Mouse (Mus musculus) embryonic facial prominence, embryonic 10.5 days (tissue): ENCODE measurements at regions not wholly inside any gene's neighbourhood (a gene's known extent, or its start where the extent isn't known, plus 50 kb on each side); places are given as distances from the start of the nearest gene placed in this dataset.

Source experiments
- DNase-seq: peaks from one replicate; pipeline ENCODE4 v3.0.0-alpha.2; 2017; ENCODE audit warnings: low spot score
- H3K27ac ChIP-seq: fragments of 300-500 bp; sonication (generic); replicated peaks from 2 replicates; pipeline ENCODE4 v1.5.1; 2016; ENCODE audit warnings: mild to moderate bottlenecking
- H3K27me3 ChIP-seq: fragments of 300-500 bp; sonication (generic); replicated peaks from 2 replicates; pipeline ENCODE4 v1.6.1; 2016; ENCODE audit warnings: low read depth, mild to moderate bottlenecking; ENCODE audit not compliant: poor library complexity, severe bottlenecking
- H3K36me3 ChIP-seq: fragments of 300-500 bp; sonication (generic); replicated peaks from 2 replicates; pipeline ENCODE4 v1.6.1; 2016; ENCODE audit warnings: mild to moderate bottlenecking, moderate library complexity
- H3K4me1 ChIP-seq: fragments of 300-500 bp; sonication (generic); 2 replicates; pipeline ENCODE4 v1.6.1; 2016
- H3K4me3 ChIP-seq: fragments of 300-500 bp; sonication (generic); 2 replicates; pipeline ENCODE4 v1.5.1; 2016; ENCODE audit warnings: mild to moderate bottlenecking, moderate library complexity
- H3K9me3 ChIP-seq: fragments of 300-500 bp; sonication (generic); 2 replicates; pipeline ENCODE4 v1.6.1; 2016; ENCODE audit warnings: mild to moderate bottlenecking
- WGBS: fragments of 180-500 bp; shearing (Covaris S2); methylation state at CpG from one replicate; pipeline ENCODE4 v1.1.7; 2016; 5-methylcytosine and 5-hydroxymethylcytosine counted together

DNA sequence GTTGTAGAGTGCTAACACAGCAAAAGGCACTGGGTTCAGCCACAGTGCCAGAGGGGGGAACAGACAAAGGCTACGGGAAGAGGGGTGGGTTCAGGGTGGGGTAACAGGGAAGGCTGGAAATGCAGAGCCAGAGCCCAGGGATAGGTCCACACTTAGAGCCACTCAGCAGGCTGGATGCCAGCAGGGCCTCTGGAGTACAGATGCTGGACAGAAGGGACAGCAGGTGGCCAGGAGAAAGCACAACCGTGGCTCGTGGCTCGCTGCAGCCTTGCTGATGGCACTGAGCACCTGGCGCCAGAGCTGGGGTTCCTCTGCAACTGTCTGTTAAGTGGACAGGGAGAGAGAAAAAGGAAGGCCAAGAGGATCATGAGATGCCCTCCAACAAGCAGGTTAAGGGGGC is 174.2 kb downstream of the Mroh4 start:
- no peak for DNase-seq
- Histone ChIP-seq H3K36me3 (no peaks in the 10 kb centered on the region), H3K9me3 (no peaks in the 10 kb centered on the region), H3K4me1 (peaks cover 14% of the 10 kb centered on the region; the same call in 1 of the 2 replicates), H3K27ac (no peak overlapping the region), H3K4me3 (no peak overlapping the region), H3K27me3 (no peaks in the 10 kb centered on the region)
- WGBS, result 82% methylated on average over 5 of the region's 5 CpGs

DNA sequence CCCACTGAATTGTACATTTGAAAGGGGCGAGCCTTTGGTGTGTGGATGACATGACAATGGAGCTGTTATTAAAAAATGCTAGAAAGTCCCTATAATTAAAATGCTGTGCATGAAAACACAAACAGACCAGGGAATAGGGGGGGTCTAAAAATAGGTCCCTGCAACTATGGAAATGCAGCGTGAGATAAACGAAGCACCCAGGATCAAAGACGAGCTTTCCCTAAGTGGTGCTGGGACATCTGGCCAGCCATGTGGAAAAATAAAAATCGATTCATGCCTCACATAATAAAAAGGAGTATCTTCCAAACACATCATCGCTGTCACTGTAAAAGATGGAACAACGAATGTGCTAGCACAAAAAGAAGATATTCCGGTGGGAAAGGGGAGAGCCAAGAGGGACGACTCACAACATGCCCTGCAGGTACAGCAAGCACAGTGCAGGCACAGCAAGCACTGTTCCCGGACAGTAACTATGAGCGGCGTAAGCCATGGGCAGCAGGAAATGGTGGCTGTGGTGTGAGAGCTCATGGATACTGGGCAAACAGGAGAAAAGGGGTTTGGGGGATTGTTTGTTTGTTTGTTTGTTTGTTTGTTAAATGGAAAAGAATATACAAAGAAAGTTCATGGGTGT is 176.7 kb downstream of the Mroh4 start:
- no peak for DNase-seq
- no peak overlapping the region for H3K27ac ChIP-seq
- H3K9me3 ChIP-seq, result no peaks in the 10 kb centered on the region
- 80% methylated on average over 12 of the region's 12 CpGs for WGBS
- no peaks in the 10 kb centered on the region for H3K36me3 ChIP-seq
- H3K4me3 ChIP-seq, result no peak overlapping the region
- peaks cover 34% of the 10 kb centered on the region for H3K4me1 ChIP-seq
- no peaks in the 10 kb centered on the region for H3K27me3 ChIP-seq

DNA sequence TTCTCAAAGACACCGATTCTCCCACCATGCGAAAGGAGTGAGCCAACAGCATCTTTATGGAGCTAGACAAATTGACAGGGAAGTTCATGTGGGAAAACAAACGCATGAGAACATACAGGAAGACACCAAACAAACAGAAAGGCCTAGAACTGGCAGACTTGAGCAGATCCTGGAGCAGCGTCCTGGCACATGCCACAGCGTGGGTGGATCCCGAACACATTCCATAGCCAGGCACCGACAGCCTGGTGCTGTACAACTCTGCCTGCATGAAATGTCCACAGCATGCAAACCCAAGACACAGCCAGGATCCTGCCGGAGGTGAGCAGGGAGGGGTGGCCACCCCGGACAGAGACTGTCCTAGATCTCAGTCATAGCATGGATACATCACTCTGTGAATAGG is 177.2 kb downstream of the Mroh4 start:
- H3K4me1 ChIP-seq, result peaks cover 34% of the 10 kb centered on the region
- no peaks in the 10 kb centered on the region for H3K9me3 ChIP-seq
- no peaks in the 10 kb centered on the region for H3K27me3 ChIP-seq
- no peak for DNase-seq
- WGBS, result 92% methylated on average over 9 of the region's 9 CpGs
- H3K4me3 ChIP-seq, result no peak overlapping the region
- H3K27ac ChIP-seq, result no peak overlapping the region
- H3K36me3 ChIP-seq, result no peaks in the 10 kb centered on the region

DNA sequence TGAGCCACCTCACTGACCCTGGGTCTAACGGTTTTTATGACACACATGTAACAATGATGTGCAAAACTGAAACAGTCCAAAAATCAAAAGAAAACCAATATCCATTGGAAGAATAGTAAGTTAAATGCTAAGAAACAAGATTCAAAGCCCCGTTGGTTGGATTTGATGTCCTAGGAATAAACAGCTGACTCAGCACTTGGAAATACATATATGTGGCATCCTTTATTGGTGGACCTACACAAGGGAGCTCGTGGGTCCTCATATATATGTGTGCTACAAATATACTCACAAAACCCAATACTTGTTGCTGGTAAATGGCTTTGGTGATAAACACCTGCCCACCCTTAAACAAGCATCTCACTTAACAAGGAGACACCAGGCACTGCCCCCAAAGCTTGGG is 178.2 kb downstream of the Mroh4 start:
- WGBS, result 93% methylated on average over 3 of the region's 3 CpGs
- Histone ChIP-seq H3K4me3 (no peak overlapping the region), H3K36me3 (no peaks in the 10 kb centered on the region), H3K27me3 (no peaks in the 10 kb centered on the region), H3K27ac (no peak overlapping the region), H3K9me3 (no peaks in the 10 kb centered on the region), H3K4me1 (peaks cover 34% of the 10 kb centered on the region)
- no peak for DNase-seq

DNA sequence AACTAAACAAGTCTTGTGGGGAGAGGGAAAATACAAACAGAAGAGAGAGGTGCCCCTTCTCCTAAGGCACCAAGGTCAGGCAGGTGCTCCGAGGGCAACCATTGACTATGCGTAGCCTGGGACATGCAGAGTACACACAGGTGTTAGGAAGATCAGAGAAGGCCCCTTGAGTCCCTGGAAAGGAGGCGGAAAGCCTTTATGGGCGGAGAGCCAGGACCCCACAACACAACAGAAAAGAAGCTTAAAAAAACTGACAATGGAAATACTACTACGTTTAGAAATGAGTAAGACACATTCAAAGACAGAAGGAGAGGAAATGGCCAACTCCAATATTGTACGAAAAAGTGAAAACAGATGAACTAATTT is 179.5 kb downstream of the Mroh4 start:
- Histone ChIP-seq H3K27ac (peak overlapping the region; percentile 40; the same call in 1 of the 2 replicates), H3K27me3 (no peaks in the 10 kb centered on the region), H3K36me3 (no peaks in the 10 kb centered on the region), H3K4me1 (peaks cover 27% of the 10 kb centered on the region), H3K9me3 (no peaks in the 10 kb centered on the region), H3K4me3 (no peak overlapping the region)
- WGBS, result 84% methylated on average over 6 of the region's 6 CpGs
- DNase-seq, result no peak

DNA sequence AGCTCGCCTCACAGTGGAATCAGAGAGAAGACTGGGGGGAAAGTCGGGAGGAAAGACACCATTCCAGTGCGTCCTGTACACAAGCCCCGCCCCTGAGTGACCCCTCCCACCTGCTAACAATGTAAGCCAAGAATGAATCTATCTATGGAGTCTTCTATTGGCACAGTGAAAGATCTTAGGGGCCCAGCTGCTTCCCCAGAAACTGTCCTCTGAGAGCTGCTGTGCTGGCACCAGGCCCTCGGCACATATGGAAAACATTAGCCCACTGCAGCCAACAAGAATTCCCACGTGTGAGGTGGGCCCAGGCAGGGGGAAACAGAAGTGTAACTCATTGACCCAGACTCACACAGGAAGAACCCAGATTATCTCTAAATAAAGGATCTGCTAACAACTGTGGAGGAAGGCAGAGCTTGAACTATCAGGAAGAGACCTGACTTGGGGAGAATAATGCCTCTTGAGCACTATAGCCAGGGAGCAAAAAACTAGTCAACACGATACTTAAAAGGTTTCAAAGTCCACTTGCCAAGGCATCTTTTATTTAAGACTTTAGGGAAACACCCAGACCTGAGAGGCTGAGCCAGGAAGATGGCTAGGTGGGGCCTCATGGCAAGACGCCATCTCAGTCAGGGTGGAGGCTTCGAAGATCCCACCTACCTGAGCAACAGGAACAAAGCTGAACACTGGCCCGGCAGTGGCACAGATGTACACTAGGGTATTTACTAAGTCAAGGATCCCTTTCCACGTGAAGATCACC is 180.1 kb downstream of the Mroh4 start:
- Histone ChIP-seq H3K27ac (peak overlapping the region; percentile 40; the same call in 1 of the 2 replicates), H3K27me3 (no peaks in the 10 kb centered on the region), H3K9me3 (no peaks in the 10 kb centered on the region), H3K4me1 (peaks cover 27% of the 10 kb centered on the region), H3K36me3 (no peaks in the 10 kb centered on the region), H3K4me3 (no peak overlapping the region)
- 57% methylated on average over 11 of the region's 11 CpGs for WGBS
- DNase-seq, result peak; percentile 73

DNA sequence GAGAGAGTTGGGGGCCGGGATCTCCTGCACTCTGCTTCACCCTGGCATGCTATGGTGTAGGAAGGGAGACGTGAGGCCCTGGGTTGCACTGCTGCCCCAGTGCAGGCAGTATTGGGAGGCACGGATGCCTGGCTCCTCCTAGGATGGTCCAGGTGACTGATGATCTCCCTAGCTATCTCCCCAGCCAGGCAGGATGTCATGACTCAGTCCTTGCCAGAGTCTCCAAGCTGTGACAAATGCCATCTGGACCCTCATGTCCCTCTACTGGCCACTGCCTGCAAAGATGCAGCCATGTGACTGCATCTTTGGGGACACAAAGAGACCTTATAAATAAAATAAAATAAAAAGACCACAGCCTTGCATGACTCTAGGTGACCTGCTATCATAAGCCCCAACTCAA is 181.6 kb downstream of the Mroh4 start:
- DNase-seq, result no peak
- Histone ChIP-seq H3K36me3 (no peaks in the 10 kb centered on the region), H3K27ac (no peak overlapping the region), H3K4me1 (peaks cover 33% of the 10 kb centered on the region), H3K27me3 (no peaks in the 10 kb centered on the region), H3K9me3 (no peaks in the 10 kb centered on the region), H3K4me3 (no peak overlapping the region)
- 86% methylated on average over 3 of the region's 3 CpGs for WGBS

DNA sequence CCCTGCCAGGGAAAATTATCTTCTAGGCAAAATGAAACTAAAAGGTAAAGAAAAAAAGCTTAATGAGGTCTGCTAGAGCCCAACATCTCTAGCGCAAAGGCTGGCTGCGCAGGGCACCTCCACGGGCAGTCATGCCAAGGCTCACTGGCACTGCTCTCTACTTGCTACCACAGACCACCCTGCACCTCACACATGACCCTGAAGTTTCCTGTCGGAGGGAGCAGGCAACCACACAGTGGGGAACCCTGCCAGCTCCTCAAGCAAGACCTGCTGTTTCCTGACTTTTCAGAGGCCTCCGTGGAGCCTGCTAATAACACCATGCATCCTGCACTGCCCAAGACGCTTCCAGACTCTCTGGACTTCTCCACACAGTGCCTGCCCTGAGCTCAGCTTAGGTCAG is 182.3 kb downstream of the Mroh4 start:
- no peak overlapping the region; the same call in 1 of the 2 replicates for H3K27ac ChIP-seq
- WGBS, result 85% methylated on average over 6 of the region's 6 CpGs
- H3K36me3 ChIP-seq, result no peaks in the 10 kb centered on the region
- H3K4me1 ChIP-seq, result peaks cover 33% of the 10 kb centered on the region
- no peak for DNase-seq
- H3K27me3 ChIP-seq, result no peaks in the 10 kb centered on the region
- no peak overlapping the region for H3K4me3 ChIP-seq
- H3K9me3 ChIP-seq, result no peaks in the 10 kb centered on the region

DNA sequence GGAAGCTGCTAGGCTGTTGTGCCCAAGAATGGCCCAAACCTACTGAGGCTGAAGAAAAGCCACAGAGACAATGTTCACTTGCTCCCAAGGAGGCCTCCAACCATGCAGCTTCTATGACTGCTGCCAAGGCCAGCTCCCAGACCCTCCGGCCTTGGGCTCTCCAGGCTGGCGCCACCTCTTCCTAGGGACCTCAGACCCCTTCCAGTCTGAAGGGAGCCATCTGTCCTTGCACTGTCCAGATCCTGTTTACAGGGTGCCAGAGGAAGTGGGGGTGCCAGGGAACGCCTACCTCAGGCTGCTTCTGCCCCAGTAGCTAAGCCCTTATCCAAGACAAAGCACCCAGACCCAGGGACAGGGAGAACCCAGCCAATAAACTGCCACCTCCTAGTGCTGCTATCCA is 183.7 kb downstream of the Mroh4 start:
- peaks cover 33% of the 10 kb centered on the region for H3K4me1 ChIP-seq
- peak overlapping the region; percentile 16; the same call in 1 of the 2 replicates for H3K27ac ChIP-seq
- H3K9me3 ChIP-seq, result no peaks in the 10 kb centered on the region
- no peaks in the 10 kb centered on the region for H3K36me3 ChIP-seq
- no peaks in the 10 kb centered on the region for H3K27me3 ChIP-seq
- no peak overlapping the region for H3K4me3 ChIP-seq
- WGBS, result 92% methylated on average over 3 of the region's 3 CpGs
- DNase-seq, result no peak

DNA sequence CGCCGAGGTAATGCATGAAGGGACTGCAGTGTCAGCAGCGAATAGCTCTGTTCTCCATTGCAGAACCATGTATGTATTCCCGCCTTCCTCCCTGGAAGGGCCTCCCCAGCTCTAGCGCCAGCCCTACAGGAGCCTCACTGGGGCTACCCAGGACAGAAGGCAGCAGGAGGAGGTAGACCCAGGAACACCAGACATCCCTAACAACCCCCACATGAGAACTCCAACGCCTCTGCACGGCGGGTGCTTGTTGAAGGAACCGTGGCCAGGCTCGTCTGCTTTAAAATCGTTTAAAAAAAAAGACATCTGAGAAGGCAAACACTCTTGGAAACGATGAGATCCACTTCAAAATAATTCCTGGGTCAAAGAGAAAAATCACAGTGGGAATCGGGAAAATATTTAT is 194.3 kb downstream of the Mroh4 start:
- Histone ChIP-seq H3K4me3 (no peak overlapping the region), H3K9me3 (no peaks in the 10 kb centered on the region), H3K36me3 (no peaks in the 10 kb centered on the region), H3K4me1 (peaks cover 8% of the 10 kb centered on the region), H3K27me3 (no peaks in the 10 kb centered on the region), H3K27ac (no peak overlapping the region)
- DNase-seq, result no peak
- WGBS, result 78% methylated on average over 13 of the region's 13 CpGs

DNA sequence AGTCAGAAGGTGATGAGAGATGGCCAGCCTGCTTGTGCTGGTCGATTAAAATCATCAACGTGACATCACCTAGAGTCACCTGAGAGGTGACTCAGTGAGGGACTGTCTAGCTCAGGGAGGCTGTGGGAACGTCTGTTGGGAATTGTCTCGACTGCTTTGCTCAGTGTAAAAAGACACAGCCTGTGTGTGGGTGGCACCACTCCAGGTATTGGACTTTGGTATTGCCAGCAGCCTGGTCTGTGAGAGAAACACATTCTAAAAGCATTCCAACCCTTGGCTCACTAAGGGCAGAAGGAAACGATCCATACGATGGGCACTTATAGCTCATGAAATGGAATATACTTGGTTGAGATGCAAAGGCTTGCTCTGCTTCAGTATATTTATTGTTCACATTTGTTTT is 209.2 kb downstream of the Mroh4 start:
- no peak overlapping the region for H3K4me3 ChIP-seq
- H3K9me3 ChIP-seq, result no peaks in the 10 kb centered on the region
- H3K27me3 ChIP-seq, result no peaks in the 10 kb centered on the region
- H3K4me1 ChIP-seq, result no peaks in the 10 kb centered on the region
- H3K27ac ChIP-seq, result no peak overlapping the region
- DNase-seq, result no peak
- H3K36me3 ChIP-seq, result no peaks in the 10 kb centered on the region
- WGBS, result 91% methylated on average over 6 of the region's 6 CpGs

DNA sequence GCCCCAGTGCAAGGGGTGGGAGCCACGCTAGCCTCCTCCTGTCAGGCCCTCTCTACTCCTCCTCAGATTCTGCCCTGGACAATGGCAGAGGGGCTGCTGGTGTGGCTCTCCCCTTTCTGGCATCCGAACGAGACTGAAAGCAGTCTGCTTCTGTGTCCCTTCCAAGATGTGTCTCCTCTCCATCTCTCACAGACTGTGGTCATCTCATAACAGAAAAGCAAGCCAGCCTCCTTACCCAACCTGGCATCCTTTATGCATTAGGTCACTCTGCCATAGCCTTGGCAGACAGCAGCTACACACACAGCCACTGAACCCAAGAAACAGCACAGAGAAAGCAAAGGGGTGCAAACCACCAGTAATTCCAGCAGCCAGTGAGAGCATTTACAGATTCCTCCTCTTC is 213.2 kb downstream of the Mroh4 start:
- H3K4me1 ChIP-seq, result no peaks in the 10 kb centered on the region
- H3K36me3 ChIP-seq, result no peaks in the 10 kb centered on the region
- no peaks in the 10 kb centered on the region for H3K9me3 ChIP-seq
- DNase-seq, result no peak
- WGBS, result 73% methylated on average over 3 of the region's 3 CpGs
- no peak overlapping the region for H3K4me3 ChIP-seq
- no peaks in the 10 kb centered on the region for H3K27me3 ChIP-seq
- no peak overlapping the region; the same call in 1 of the 2 replicates for H3K27ac ChIP-seq

DNA sequence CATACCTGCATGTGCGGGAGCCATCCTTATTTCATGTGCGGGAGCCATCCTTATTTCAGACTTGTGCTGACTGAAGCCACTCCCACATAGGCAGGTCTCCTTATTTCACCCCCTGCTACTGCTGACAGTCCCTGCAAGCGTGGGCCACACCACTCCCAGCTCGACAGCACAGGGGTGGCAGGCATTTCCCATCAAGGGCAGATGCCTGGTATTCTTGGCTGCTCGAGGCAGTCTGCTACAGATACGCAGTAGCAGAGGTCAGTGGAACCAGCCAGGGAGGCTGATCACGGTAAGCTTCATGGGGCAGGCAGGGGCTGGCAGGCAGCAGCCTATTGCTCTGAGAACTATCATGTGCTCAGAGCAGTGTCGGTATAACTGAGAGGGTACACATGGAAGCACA is 215.6 kb downstream of the Mroh4 start:
- H3K4me1 ChIP-seq, result no peaks in the 10 kb centered on the region
- no peak overlapping the region for H3K4me3 ChIP-seq
- no peaks in the 10 kb centered on the region for H3K36me3 ChIP-seq
- WGBS, result 81% methylated on average over 8 of the region's 8 CpGs
- H3K27ac ChIP-seq, result no peak overlapping the region; the same call in 1 of the 2 replicates
- no peaks in the 10 kb centered on the region for H3K9me3 ChIP-seq
- no peak for DNase-seq
- no peaks in the 10 kb centered on the region for H3K27me3 ChIP-seq
